Mouse (Mus musculus): ENCODE data around the gene Tep1.
"Not testable (repeated sequence)": the region's sequence is repeated elsewhere in the genome, so short reads cannot be mapped to it uniquely, and the experiment has no call there.

Gene Tep1

GRCm38 (mm10) chr14:50869889-50870804 is at the start of gene Tep1:
TSS of gene Tep1 (minus strand) at chr14:50870560.
- peak; percentile 57 to 72 for DNase-seq (ENCODE audit: low read depth in 2 of 2, low spot score in 2 of 2)

GRCm38 (mm10) chr14:50911356-50911755 is 41.0 kb upstream of the Tep1 start:
- DNase-seq (ENCODE audit: low read depth in 2 of 2, low spot score in 2 of 2) = no peak

- no peak for DNase-seq (ENCODE audit: low read depth in 2 of 2, low spot score in 2 of 2)
Measured at GRCm38 (mm10) chr14:50908126-50908525, 37.8 kb upstream of the Tep1 start.

- not testable (repeated sequence) for DNase-seq (ENCODE audit: low read depth in 2 of 2, low spot score in 2 of 2)
Measured at GRCm38 (mm10) chr14:50905327-50905726, 35.0 kb upstream of the Tep1 start.

GRCm38 (mm10) chr14:50904828-50905129 is 34.4 kb upstream of the Tep1 start:
- DNase-seq (ENCODE audit: low read depth in 2 of 2, low spot score in 2 of 2) = no peak

GRCm38 (mm10) chr14:50903973-50904827 is 33.8 kb upstream of the Tep1 start:
- no peak for DNase-seq (ENCODE audit: low read depth in 2 of 2, low spot score in 2 of 2)

- not testable (repeated sequence) for DNase-seq (ENCODE audit: low read depth in 2 of 2, low spot score in 2 of 2)
Measured at GRCm38 (mm10) chr14:50897992-50898391, 27.6 kb upstream of the Tep1 start.

GRCm38 (mm10) chr14:50897374-50897765 is 27.0 kb upstream of the Tep1 start, which contains the start of gene Klhl33:
TSS of gene Klhl33 (minus strand) at chr14:50897507.
- no peak for DNase-seq (ENCODE audit: low read depth in 2 of 2, low spot score in 2 of 2)

GRCm38 (mm10) chr14:50896747-50897373 is 26.5 kb upstream of the Tep1 start:
- DNase-seq (ENCODE audit: low read depth in 2 of 2, low spot score in 2 of 2) = no peak

- DNase-seq (ENCODE audit: low read depth in 2 of 2, low spot score in 2 of 2) = no peak
Measured at GRCm38 (mm10) chr14:50895985-50896746, 25.8 kb upstream of the Tep1 start.

- DNase-seq (ENCODE audit: low read depth in 2 of 2, low spot score in 2 of 2) = no peak
Measured at GRCm38 (mm10) chr14:50895407-50895806, 25.0 kb upstream of the Tep1 start.

GRCm38 (mm10) chr14:50892541-50893459 is 22.4 kb upstream of the Tep1 start:
- no peak for DNase-seq (ENCODE audit: low read depth in 2 of 2, low spot score in 2 of 2)

- no peak for DNase-seq (ENCODE audit: low read depth in 2 of 2, low spot score in 2 of 2)
Measured at GRCm38 (mm10) chr14:50892091-50892490, 21.7 kb upstream of the Tep1 start.

- DNase-seq (ENCODE audit: low read depth in 2 of 2, low spot score in 2 of 2) = no peak
Measured at GRCm38 (mm10) chr14:50891621-50892020, 21.3 kb upstream of the Tep1 start.

GRCm38 (mm10) chr14:50876236-50876950 is 6.0 kb upstream of the Tep1 start:
- DNase-seq (ENCODE audit: low read depth in 2 of 2, low spot score in 2 of 2) = no peak

GRCm38 (mm10) chr14:50875591-50876230 is 5.4 kb upstream of the Tep1 start:
- DNase-seq (ENCODE audit: low read depth in 2 of 2, low spot score in 2 of 2) = no peak

- no peak for DNase-seq (ENCODE audit: low read depth in 2 of 2, low spot score in 2 of 2)
Measured at GRCm38 (mm10) chr14:50875175-50875574, 4.8 kb upstream of the Tep1 start.

- no peak for DNase-seq (ENCODE audit: low read depth in 2 of 2, low spot score in 2 of 2)
Measured at GRCm38 (mm10) chr14:50871284-50871683, 924 bp upstream of the Tep1 start.

GRCm38 (mm10) chr14:50870805-50871143 is 414 bp upstream of the Tep1 start:
- no peak for DNase-seq (ENCODE audit: low read depth in 2 of 2, low spot score in 2 of 2)

Data from CD8-positive naive resting alpha-beta T cell, adult 2 months (primary cell).